Mouse (Mus musculus): ENCODE measurements around the gene Chrna4. TPM values are rescaled to one million over a fixed set of nuclear protein-coding genes. Genes with fewer than 3 reads are reported as not detected.

The Chrna4 gene
- polyA plus RNA-seq, 1 experiment: not detected

- Histone ChIP-seq H3K4me2 (ENCODE audit: low read depth) (no peak overlapping the region), H3ac (ENCODE audit: control insufficient read depth, insufficient read length) (no peak overlapping the region), H3K79me2 (ENCODE audit: control insufficient read depth, insufficient read depth) (no peaks in the 10 kb centered on the region), H3K27me3 (ENCODE audit: control insufficient read depth, insufficient read depth, insufficient read length) (peaks cover 57% of the 10 kb centered on the region), H3K4me3 (no peak overlapping the region), H3K36me3 (ENCODE audit: control insufficient read depth, insufficient read depth) (no peaks in the 10 kb centered on the region)
- TF ChIP-seq CEBPB (IDR thresholded peaks at IDR 0.05; ENCODE audit: insufficient read depth, poor library complexity, severe bottlenecking) (no peak), MAX (IDR thresholded peaks at IDR 0.05; ENCODE audit: low read depth) (no peak), SRF (IDR thresholded peaks at IDR 0.05; ENCODE audit: control insufficient read depth, insufficient read length, low read depth) (no peak), TCF3 (IDR thresholded peaks at IDR 0.05; ENCODE audit: insufficient read length, low read depth) (no peak), E2F4 (IDR thresholded peaks at IDR 0.05; ENCODE audit: insufficient read depth) (no peak)
Observed at GRCm38 (mm10) chr2:181079518-181079917, 36.2 kb upstream of the Chrna4 start.

- TF ChIP-seq POLR2A (IDR thresholded peaks at IDR 0.05; ENCODE audit: insufficient read length, low read depth) (no peak), MAX (IDR thresholded peaks at IDR 0.05; ENCODE audit: low read depth) (no peak), POLR2AphosphoS2 (IDR thresholded peaks at IDR 0.05; ENCODE audit: insufficient read length, low read depth) (no peak), MYOD1 (IDR thresholded peaks at IDR 0.05; ENCODE audit: control insufficient read depth in 1 of 3, insufficient read length in 2 of 3, low read depth in 2 of 3) (no peak), REST (IDR thresholded peaks at IDR 0.05; ENCODE audit: insufficient read depth, insufficient read length) (no peak), TCF3 (IDR thresholded peaks at IDR 0.05; ENCODE audit: insufficient read length, low read depth) (no peak), SRF (IDR thresholded peaks at IDR 0.05; ENCODE audit: control insufficient read depth, insufficient read length, low read depth) (no peak), CEBPB (IDR thresholded peaks at IDR 0.05; ENCODE audit: insufficient read depth, poor library complexity, severe bottlenecking) (no peak), E2F4 (IDR thresholded peaks at IDR 0.05; ENCODE audit: insufficient read depth) (no peak), TCF12 (IDR thresholded peaks at IDR 0.05; ENCODE audit: insufficient read depth, poor library complexity, severe bottlenecking) (no peak), USF1 (IDR thresholded peaks at IDR 0.05; ENCODE audit: low read depth) (no peak)
- Histone ChIP-seq H3K36me3 (ENCODE audit: control insufficient read depth, insufficient read depth) (no peaks in the 10 kb centered on the region), H3K79me2 (ENCODE audit: control insufficient read depth, insufficient read depth) (no peaks in the 10 kb centered on the region), H3K27me3 (ENCODE audit: control insufficient read depth, insufficient read depth, insufficient read length) (peaks cover 53% of the 10 kb centered on the region), H3K4me2 (ENCODE audit: low read depth) (no peak overlapping the region), H3ac (ENCODE audit: control insufficient read depth, insufficient read length) (no peak overlapping the region), H3K4me3 (no peak overlapping the region)
Observed at GRCm38 (mm10) chr2:181078908-181079307, 35.6 kb upstream of the Chrna4 start.

GRCm38 (mm10) chr2:181075501-181075900, 32.2 kb upstream of the Chrna4 start:
- TF ChIP-seq REST (IDR thresholded peaks at IDR 0.05; ENCODE audit: insufficient read depth, insufficient read length): no peak
- TF ChIP-seq POLR2A (IDR thresholded peaks at IDR 0.05; ENCODE audit: insufficient read length, low read depth): no peak
- TF ChIP-seq TCF3 (IDR thresholded peaks at IDR 0.05; ENCODE audit: insufficient read length, low read depth): no peak
- no peak overlapping the region for H3ac ChIP-seq (ENCODE audit: control insufficient read depth, insufficient read length)
- H3K4me3 ChIP-seq: no peak overlapping the region
- H3K36me3 ChIP-seq (ENCODE audit: control insufficient read depth, insufficient read depth): no peaks in the 10 kb centered on the region
- H3K79me2 ChIP-seq (ENCODE audit: control insufficient read depth, insufficient read depth): no peaks in the 10 kb centered on the region
- H3K4me2 ChIP-seq (ENCODE audit: low read depth): no peak overlapping the region
- H3K27me3 ChIP-seq (ENCODE audit: control insufficient read depth, insufficient read depth, insufficient read length): peaks cover 35% of the 10 kb centered on the region

- Histone ChIP-seq H3K79me2 (ENCODE audit: control insufficient read depth, insufficient read depth) (no peaks in the 10 kb centered on the region), H3ac (ENCODE audit: control insufficient read depth, insufficient read length) (no peak overlapping the region), H3K36me3 (ENCODE audit: control insufficient read depth, insufficient read depth) (no peaks in the 10 kb centered on the region), H3K27me3 (ENCODE audit: control insufficient read depth, insufficient read depth, insufficient read length) (peaks cover 34% of the 10 kb centered on the region), H3K4me3 (no peak overlapping the region), H3K4me2 (ENCODE audit: low read depth) (no peak overlapping the region)
- TF ChIP-seq MYOD1 (IDR thresholded peaks at IDR 0.05; ENCODE audit: control insufficient read depth in 1 of 3, insufficient read length in 2 of 3, low read depth in 2 of 3) (no peak), USF1 (IDR thresholded peaks at IDR 0.05; ENCODE audit: low read depth) (no peak), TCF3 (IDR thresholded peaks at IDR 0.05; ENCODE audit: insufficient read length, low read depth) (no peak), MYOG (IDR thresholded peaks at IDR 0.05; ENCODE audit: control insufficient read depth in 1 of 3, insufficient read depth in 1 of 3, insufficient read length in 2 of 3, low read depth in 2 of 3) (no peak), E2F4 (IDR thresholded peaks at IDR 0.05; ENCODE audit: insufficient read depth) (no peak), CEBPB (IDR thresholded peaks at IDR 0.05; ENCODE audit: insufficient read depth, poor library complexity, severe bottlenecking) (no peak), REST (IDR thresholded peaks at IDR 0.05; ENCODE audit: insufficient read depth, insufficient read length) (no peak), MAX (IDR thresholded peaks at IDR 0.05; ENCODE audit: low read depth) (no peak), SRF (IDR thresholded peaks at IDR 0.05; ENCODE audit: control insufficient read depth, insufficient read length, low read depth) (no peak), TCF12 (IDR thresholded peaks at IDR 0.05; ENCODE audit: insufficient read depth, poor library complexity, severe bottlenecking) (no peak), POLR2A (IDR thresholded peaks at IDR 0.05; ENCODE audit: insufficient read length, low read depth) (no peak), POLR2AphosphoS2 (IDR thresholded peaks at IDR 0.05; ENCODE audit: insufficient read length, low read depth) (no peak)
Observed at GRCm38 (mm10) chr2:181072403-181072714, 29.0 kb upstream of the Chrna4 start.

- no peak overlapping the region for H3ac ChIP-seq (ENCODE audit: control insufficient read depth, insufficient read length)
- peaks cover 34% of the 10 kb centered on the region for H3K27me3 ChIP-seq (ENCODE audit: control insufficient read depth, insufficient read depth, insufficient read length)
- no peaks in the 10 kb centered on the region for H3K36me3 ChIP-seq (ENCODE audit: control insufficient read depth, insufficient read depth)
- no peak overlapping the region for H3K4me2 ChIP-seq (ENCODE audit: low read depth)
- TF ChIP-seq SRF (IDR thresholded peaks at IDR 0.05; ENCODE audit: control insufficient read depth, insufficient read length, low read depth) (no peak), TCF3 (IDR thresholded peaks at IDR 0.05; ENCODE audit: insufficient read length, low read depth) (no peak), REST (IDR thresholded peaks at IDR 0.05; ENCODE audit: insufficient read depth, insufficient read length) (no peak), MYOG (IDR thresholded peaks at IDR 0.05; ENCODE audit: control insufficient read depth in 1 of 3, insufficient read depth in 1 of 3, insufficient read length in 2 of 3, low read depth in 2 of 3) (no peak), USF1 (IDR thresholded peaks at IDR 0.05; ENCODE audit: low read depth) (peak; percentile 30), MYOD1 (IDR thresholded peaks at IDR 0.05; ENCODE audit: control insufficient read depth in 1 of 3, insufficient read length in 2 of 3, low read depth in 2 of 3) (no peak), POLR2AphosphoS2 (IDR thresholded peaks at IDR 0.05; ENCODE audit: insufficient read length, low read depth) (no peak), POLR2A (IDR thresholded peaks at IDR 0.05; ENCODE audit: insufficient read length, low read depth) (no peak)
- no peaks in the 10 kb centered on the region for H3K79me2 ChIP-seq (ENCODE audit: control insufficient read depth, insufficient read depth)
- no peak overlapping the region for H3K4me3 ChIP-seq
Observed at GRCm38 (mm10) chr2:181071706-181072402, 28.5 kb upstream of the Chrna4 start.
